Mouse (Mus musculus) heart, postnatal 0 days (tissue): ENCODE results near the gene Mrpl4. TPM values are rescaled to one million over a fixed set of nuclear protein-coding genes. Genes with fewer than 3 reads are reported as not detected.

ENCODE experiments used
- ATAC-seq: fragments of 200-750 bp; cut with Nextera tagmentation; 2 replicates; pipeline ENCODE4 v1.8.0; 2017; ENCODE audit warnings: low read depth, moderate number of reproducible peaks, moderate library complexity; ENCODE audit not compliant: insufficient read depth
- DNase-seq: peaks from one replicate; pipeline ENCODE4 v3.0.0-alpha.2; 2016; ENCODE audit warnings: low spot score
- H3K27ac ChIP-seq: fragments of 300-500 bp; sonication (generic); 2 replicates; pipeline ENCODE4 v1.5.1; 2014; ENCODE audit warnings: low read depth, mild to moderate bottlenecking
- H3K27me3 ChIP-seq: fragments of 300-500 bp; sonication (generic); 2 replicates; pipeline ENCODE4 v1.6.1; 2014; ENCODE audit warnings: low read length, mixed read lengths; ENCODE audit not compliant: control insufficient read depth, insufficient read depth
- H3K36me3 ChIP-seq: fragments of 300-500 bp; sonication (generic); replicated peaks from 2 replicates; pipeline ENCODE4 v1.6.1; 2014; ENCODE audit warnings: low read length, mixed read lengths; ENCODE audit not compliant: control insufficient read depth, insufficient read depth
- H3K4me1 ChIP-seq: fragments of 300-500 bp; sonication (generic); 2 replicates; pipeline ENCODE4 v1.6.1; 2014; ENCODE audit warnings: antibody characterized with exemption; ENCODE audit not compliant: control insufficient read depth, insufficient read depth
- H3K4me2 ChIP-seq: fragments of 300-500 bp; sonication (generic); 2 replicates; pipeline ENCODE4 v1.6.1; 2014; ENCODE audit warnings: low read depth, mild to moderate bottlenecking, low read length, moderate library complexity
- H3K4me3 ChIP-seq: fragments of 300-500 bp; sonication (generic); 2 replicates; pipeline ENCODE4 v1.5.1; 2014; ENCODE audit warnings: low read depth, low read length
- H3K9ac ChIP-seq: fragments of 300-500 bp; sonication (generic); replicated peaks from 2 replicates; pipeline ENCODE4 v1.6.1; 2014; ENCODE audit warnings: low read depth, low read length, mixed read lengths
- H3K9me3 ChIP-seq: fragments of 300-500 bp; sonication (generic); replicated peaks from 2 replicates; pipeline ENCODE4 v1.6.1; 2016; ENCODE audit warnings: low read length; ENCODE audit not compliant: control insufficient read depth
- CTCF ChIP-seq: IDR thresholded peaks from 2 replicates; pipeline ENCODE4 v1.5.1; 2016; ENCODE audit warnings: antibody characterized with exemption, control low read depth, low read depth
- EP300 ChIP-seq: IDR thresholded peaks from 2 replicates; pipeline ENCODE4 v1.6.1; 2016; ENCODE audit warnings: antibody characterized with exemption, low read depth
- WGBS: fragments of 180-500 bp; shearing (Covaris S2); extraction: QIAGEN DNeasy Blood & Tissue Kit; methylation state at CpG from one replicate; pipeline ENCODE4 v1.1.7; 2014; 5-methylcytosine and 5-hydroxymethylcytosine counted together
- polyA plus RNA-seq: library from polyadenylated mRNA; unstranded; fragments of >200 nt; fragmentation: Nextera tagmentation; extraction: Ambion mirVana; gene quantifications from 2 replicates; pipeline ENCODE4 v1.2.1, GENCODE M21; 2015
- total RNA-seq: library from RNA; depleted of rRNA; stranded (reverse); fragments of >200 nt; gene quantifications from 2 replicates; pipeline ENCODE4 v1.2.3, GENCODE M21; 2014; ENCODE audit warnings: low replicate concordance

Gene Mrpl4
- total and polyA plus RNA-seq, 2 experiments from 2014 or later = 193 to 239 TPM

DNA sequence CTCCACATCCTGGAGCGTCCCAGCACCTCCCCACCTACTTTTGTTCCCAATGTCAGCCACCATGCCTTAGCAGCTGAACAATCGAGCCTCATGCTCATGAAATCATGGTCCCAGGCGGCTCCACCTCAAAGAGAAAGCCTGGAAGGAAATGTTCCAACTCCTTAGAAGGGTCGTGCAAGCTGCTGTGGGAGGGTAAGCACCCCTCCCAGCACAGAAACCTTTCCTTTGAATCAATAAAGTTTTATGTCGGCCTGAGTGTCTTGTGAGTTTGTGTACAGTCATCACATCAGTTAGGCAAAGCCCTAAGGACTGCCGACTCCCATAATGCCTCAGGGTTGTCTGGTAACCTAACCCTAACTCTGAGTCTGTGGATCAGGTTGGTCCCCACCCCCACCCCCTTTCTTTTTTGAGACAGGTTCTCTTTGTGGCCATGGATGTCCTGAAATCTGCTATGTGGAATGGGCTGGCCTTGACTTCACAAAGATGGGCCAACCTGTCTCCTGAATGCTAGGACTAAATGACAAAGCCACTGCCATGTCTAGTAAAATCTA is 26.1 kb downstream of the Mrpl4 start:
- DNase-seq (no peak), ATAC-seq (no peak)
- no peak overlapping the region for H3K9ac ChIP-seq
- peaks cover 38% of the 10 kb centered on the region for H3K4me1 ChIP-seq
- H3K9me3 ChIP-seq = no peaks in the 10 kb centered on the region
- H3K36me3 ChIP-seq = 0 out of 2 replicates have a peak, but pooled peaks cover 5% of the 10 kb centered on the region
- WGBS = 70% methylated on average over 6 of the region's 6 CpGs
- no peak overlapping the region for H3K4me2 ChIP-seq
- H3K4me3 ChIP-seq = no peak overlapping the region
- peaks cover 31% of the 10 kb centered on the region for H3K27me3 ChIP-seq
- no peak for TF ChIP-seq CTCF
- no peak overlapping the region for H3K27ac ChIP-seq

GRCm38 (mm10) chr9:21029291-21030054 is 26.9 kb downstream of the Mrpl4 start, which contains the start of gene Icam4:
Gene Icam4 (plus strand): TSS chr9:21029373.
- peak within 1 kb of the TSS; percentile 54 for H3K4me3 ChIP-seq
- H3K27me3 ChIP-seq = peaks cover 38% of the 10 kb centered on the region
- DNase-seq = peak; percentile 77
- H3K9me3 ChIP-seq = no peaks in the 10 kb centered on the region
- H3K36me3 ChIP-seq = 0 out of 2 replicates have a peak, but pooled peaks cover 5% of the 10 kb centered on the region
- H3K4me2 ChIP-seq = peak within 1 kb of the TSS; percentile 77
- no peak for TF ChIP-seq EP300
- peak; percentile 75 for TF ChIP-seq CTCF
- 1% methylated on average over 37 of the region's 37 CpGs for WGBS
- no peak within 1 kb of the TSS for H3K9ac ChIP-seq
- ATAC-seq = peak; percentile 42
- H3K4me1 ChIP-seq = peaks cover 38% of the 10 kb centered on the region
- no peak within 1 kb of the TSS for H3K27ac ChIP-seq

GRCm38 (mm10) chr9:21030055-21030600 is 27.6 kb downstream of the Mrpl4 start:
- DNase-seq = no peak
- peak overlapping the region; percentile 77 for H3K4me2 ChIP-seq
- H3K4me1 ChIP-seq = peaks cover 38% of the 10 kb centered on the region
- H3K9ac ChIP-seq = no peak overlapping the region
- peak overlapping the region; percentile 54 for H3K4me3 ChIP-seq
- peaks cover 45% of the 10 kb centered on the region for H3K27me3 ChIP-seq
- no peak for ATAC-seq
- WGBS = 21% methylated on average over 22 of the region's 22 CpGs
- H3K27ac ChIP-seq = no peak overlapping the region
- TF ChIP-seq CTCF (no peak), EP300 (no peak)
- H3K9me3 ChIP-seq = no peaks in the 10 kb centered on the region
- 0 out of 2 replicates have a peak, but pooled peaks cover 5% of the 10 kb centered on the region for H3K36me3 ChIP-seq

DNA sequence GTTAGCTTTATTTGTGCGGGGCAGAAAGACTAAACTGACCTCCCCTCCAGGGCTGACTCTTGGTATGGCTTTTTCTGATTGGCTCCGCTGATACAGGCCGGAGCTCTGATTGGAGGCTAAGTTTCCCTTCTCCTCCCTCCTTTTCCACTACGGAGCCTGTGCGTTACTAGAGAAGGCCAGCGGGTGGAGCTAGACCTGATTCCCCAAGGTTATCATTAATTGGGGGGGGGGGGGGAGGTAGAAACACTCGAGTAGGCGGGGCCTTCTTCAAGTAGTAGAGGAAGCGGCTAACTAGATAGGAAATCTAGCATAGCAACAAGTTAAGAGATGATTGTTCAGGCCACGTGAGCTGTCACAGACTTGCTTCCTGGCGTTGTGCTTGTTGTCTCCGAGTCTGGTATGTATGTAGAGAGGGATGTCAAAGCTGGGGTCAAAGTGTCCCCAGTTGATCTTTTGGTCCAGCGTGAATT is 28.3 kb downstream of the Mrpl4 start:
- peaks cover 52% of the 10 kb centered on the region for H3K27me3 ChIP-seq
- no peak overlapping the region for H3K9ac ChIP-seq
- no peaks in the 10 kb centered on the region for H3K9me3 ChIP-seq
- peaks cover 38% of the 10 kb centered on the region for H3K4me1 ChIP-seq
- WGBS = under 1% methylated on average over 13 of the region's 13 CpGs
- peak overlapping the region; percentile 54 for H3K4me3 ChIP-seq
- 0 out of 2 replicates have a peak, but pooled peaks cover 5% of the 10 kb centered on the region for H3K36me3 ChIP-seq
- ATAC-seq = peak; percentile 73
- TF ChIP-seq EP300 (no peak), CTCF (peak; percentile 61)
- H3K27ac ChIP-seq = no peak overlapping the region
- H3K4me2 ChIP-seq = peak overlapping the region; percentile 77
- DNase-seq = peak; percentile 90

- H3K4me2 ChIP-seq = peak overlapping the region; percentile 77
- peak; percentile 28 for ATAC-seq
Observed at GRCm38 (mm10) chr9:21031251-21031895, 28.8 kb downstream of the Mrpl4 start.

More at GRCm38 (mm10) chr9:21031251-21031895, 28.8 kb downstream of the Mrpl4 start:
- Histone ChIP-seq H3K27ac (no peak overlapping the region), H3K4me1 (peaks cover 38% of the 10 kb centered on the region), H3K27me3 (peaks cover 57% of the 10 kb centered on the region), H3K36me3 (0 out of 2 replicates have a peak, but pooled peaks cover 5% of the 10 kb centered on the region), H3K4me3 (peak overlapping the region; percentile 54), H3K9me3 (no peaks in the 10 kb centered on the region), H3K9ac (no peak overlapping the region)
- under 1% methylated on average over 36 of the region's 36 CpGs for WGBS
- peak; percentile 51 for DNase-seq
- TF ChIP-seq EP300 = no peak
- no peak for TF ChIP-seq CTCF
